Mouse (Mus musculus) layer of hippocampus, adult 8-10 months (tissue): ENCODE data around the gene Gm9913. TPM values are rescaled to one million over a fixed set of nuclear protein-coding genes. Genes with fewer than 3 reads are reported as not detected.

Experiments
- DNase-seq, 2 experiments: peaks; one replicate each; pipeline ENCODE4 v3.0.0; 2022; ENCODE audit warnings: low spot score in 2 of 2
- total RNA-seq, 4 experiments: library from RNA; stranded (reverse); gene quantifications; 2 replicates each; pipeline ENCODE4 v1.2.4; 2022

Gm9913 gene
- under 1 TPM; 0.19 to 0.37 (median 0.32) TPM for total RNA-seq

GRCm38 (mm10) chr2:125505006-125505745 is at the start of gene Gm9913:
Gene Gm9913, plus strand, starts transcription at chr2:125505089.
- DNase-seq: no peak

- no peak for DNase-seq
Observed at GRCm38 (mm10) chr2:125456059-125456789, 48.7 kb upstream of the Gm9913 start.

GRCm38 (mm10) chr2:125459087-125459486 is 45.8 kb upstream of the Gm9913 start:
- no peak for DNase-seq

DNA sequence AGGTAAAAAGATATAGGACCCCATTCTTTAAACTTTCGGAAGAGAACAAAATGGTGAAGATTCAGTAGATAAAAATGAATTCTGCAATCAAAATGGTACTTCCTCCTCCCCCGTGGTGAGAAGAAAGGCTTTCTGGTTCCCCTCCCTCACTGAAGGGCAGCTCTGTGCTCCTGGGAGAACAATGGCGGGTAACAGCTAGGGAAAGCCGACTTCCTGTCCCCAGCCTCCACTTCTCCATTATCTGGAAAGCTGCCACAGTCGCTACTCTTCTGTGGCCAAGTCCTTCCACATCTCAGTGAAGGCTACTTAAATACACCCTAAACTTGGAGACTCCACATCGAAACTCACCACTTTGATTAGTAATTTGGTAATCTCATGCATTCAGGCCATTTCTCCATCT is 40.9 kb upstream of the Gm9913 start:
- no peak for DNase-seq

- DNase-seq: peak in 1 of 2 experiments; percentile 19
Observed at GRCm38 (mm10) chr2:125470553-125471295, 34.2 kb upstream of the Gm9913 start.

- DNase-seq: no peak
Observed at GRCm38 (mm10) chr2:125471721-125472120, 33.2 kb upstream of the Gm9913 start.

DNA sequence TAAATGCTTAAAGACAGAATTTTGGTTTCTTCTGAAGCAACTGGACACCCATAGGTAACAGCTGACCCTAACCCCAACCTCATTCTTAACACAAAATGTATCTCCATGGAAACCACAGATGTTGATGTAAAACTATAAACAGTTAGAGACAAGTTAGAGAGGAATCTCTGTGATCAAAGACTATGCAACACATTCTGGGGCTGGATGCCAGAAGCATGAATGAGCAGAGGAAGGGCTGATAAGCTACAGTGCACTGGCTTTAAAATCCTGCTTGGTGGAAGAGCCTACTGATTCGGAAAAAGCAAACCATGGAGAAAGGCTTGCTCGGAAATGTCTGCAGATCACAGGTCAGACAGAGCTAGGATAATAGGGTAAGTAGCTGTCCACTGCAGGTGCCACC is 31.7 kb upstream of the Gm9913 start:
- DNase-seq: no peak

- no peak for DNase-seq
Observed at GRCm38 (mm10) chr2:125474690-125475089, 30.2 kb upstream of the Gm9913 start.

- no peak for DNase-seq
Observed at GRCm38 (mm10) chr2:125476231-125476630, 28.7 kb upstream of the Gm9913 start.

DNA sequence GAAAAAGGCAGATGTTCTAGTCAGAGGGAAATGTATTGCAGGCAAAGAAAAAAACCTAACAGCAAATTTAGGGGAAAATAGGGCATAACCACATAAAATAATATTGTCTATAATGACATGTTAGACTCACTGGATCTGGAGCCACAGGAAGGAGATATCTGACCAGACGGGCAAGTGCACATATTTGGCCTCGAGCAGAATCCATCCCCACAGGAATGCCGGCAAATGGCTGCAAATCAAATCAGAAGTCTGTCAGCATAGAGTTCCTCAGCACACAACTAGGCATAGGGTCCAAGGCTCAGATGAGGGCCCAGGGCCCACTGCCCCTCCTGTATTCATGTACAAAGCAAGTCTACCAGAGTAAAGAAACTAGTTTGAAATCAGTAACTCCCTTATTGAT is 27.5 kb upstream of the Gm9913 start:
- DNase-seq: no peak

DNA sequence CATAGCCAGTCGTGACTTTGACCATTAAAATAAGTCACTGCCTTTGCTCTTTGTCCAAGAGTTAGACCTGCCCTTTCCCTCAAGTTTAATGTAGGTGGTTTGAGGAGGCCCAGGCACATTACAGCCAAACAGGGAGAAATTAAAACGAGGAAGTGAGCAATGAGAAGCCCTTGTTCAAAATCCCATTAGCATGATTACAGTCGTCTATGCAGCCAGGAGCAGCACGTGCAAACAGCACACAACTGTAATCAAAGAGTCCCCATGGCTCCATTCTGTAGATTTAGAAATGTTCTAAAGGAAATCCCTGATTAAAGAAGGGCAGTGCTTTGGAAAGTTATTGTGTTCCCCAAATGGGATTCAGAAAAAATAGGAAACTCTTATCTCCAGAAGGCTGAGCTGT is 26.2 kb upstream of the Gm9913 start:
- no peak for DNase-seq

GRCm38 (mm10) chr2:125480057-125480456 is 24.8 kb upstream of the Gm9913 start:
- DNase-seq: no peak

DNA sequence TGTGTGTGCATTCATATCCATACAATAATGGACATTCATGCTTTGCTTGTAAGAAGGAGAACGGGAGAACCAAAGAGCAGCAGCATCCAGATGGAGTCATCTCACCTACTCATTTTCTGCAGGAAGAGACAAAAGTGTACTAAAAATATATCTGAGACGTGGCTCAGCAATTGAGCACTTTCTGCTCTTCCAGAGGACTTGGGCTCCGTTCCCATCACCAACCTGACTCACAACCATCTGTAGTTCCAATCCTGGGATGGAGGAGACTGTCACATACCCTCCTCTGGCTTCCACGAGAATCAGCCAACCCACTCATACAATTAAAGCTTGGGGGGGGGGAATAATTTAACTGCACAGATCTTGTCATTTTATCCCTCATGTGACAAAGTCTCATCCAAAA is 23.8 kb upstream of the Gm9913 start:
- DNase-seq: peak; percentile 65 to 69

- no peak for DNase-seq
Observed at GRCm38 (mm10) chr2:125481531-125482317, 23.2 kb upstream of the Gm9913 start.

- no peak for DNase-seq
Observed at GRCm38 (mm10) chr2:125484164-125484563, 20.7 kb upstream of the Gm9913 start.

DNA sequence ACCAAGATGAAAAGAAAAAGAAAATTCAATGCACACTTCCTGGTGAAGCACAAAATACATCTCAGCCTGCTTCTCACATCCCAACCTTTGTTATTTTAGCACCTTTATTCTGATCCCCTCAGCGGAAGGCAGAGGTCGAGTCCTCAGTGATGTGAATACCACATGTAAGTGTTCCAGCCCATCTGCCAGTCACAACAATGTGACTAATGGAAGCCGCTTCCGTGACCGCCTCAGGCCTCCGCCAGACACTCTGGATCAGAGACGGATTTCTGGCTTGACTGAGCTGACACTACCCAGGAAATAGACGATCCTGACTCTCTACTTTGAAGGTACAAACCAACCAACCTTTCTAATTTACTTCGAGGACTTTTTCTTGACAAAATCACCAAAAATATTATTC is 20.0 kb upstream of the Gm9913 start:
- DNase-seq: no peak

- no peak for DNase-seq
Observed at GRCm38 (mm10) chr2:125489979-125490378, 14.9 kb upstream of the Gm9913 start.

DNA sequence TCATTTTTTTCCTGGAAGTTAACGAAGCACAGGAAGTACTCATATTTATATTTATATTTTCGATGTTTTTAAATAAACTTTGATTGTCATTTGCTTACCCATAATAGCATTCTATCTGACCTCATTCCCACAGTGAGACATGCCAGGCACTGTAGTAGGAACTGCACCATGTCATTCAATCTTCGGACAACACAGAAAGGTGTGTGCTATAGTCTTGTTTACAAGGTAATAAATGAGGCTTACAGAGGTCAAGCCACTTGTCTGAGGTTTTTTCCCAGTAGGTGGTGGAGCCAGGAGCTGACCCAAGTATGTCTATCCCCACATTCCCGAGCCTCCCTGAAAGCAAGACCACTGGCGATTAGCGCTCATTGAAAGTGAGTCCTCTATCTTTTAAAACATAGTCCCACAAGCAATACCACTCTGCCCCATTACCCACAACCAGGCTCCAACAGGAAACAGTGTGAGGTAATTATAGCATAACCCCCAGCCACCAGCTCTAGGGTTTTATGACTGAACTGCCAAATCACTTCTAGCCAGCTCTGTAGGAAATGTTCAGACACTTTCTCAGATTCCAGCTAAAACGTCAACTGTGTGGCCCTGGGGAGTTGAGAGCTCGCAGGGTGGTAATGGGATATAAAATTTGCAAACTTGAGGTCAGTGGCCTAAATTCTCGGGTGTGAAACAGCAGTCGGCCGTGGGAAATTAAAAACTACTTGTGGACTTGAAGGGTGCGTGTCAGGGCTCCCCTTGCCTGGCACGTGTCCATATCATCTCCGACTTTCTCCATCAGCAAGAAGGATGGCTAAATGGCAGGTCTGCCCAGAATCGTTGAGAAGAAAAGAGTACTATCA is 12.6 kb upstream of the Gm9913 start:
- DNase-seq: no peak

GRCm38 (mm10) chr2:125494291-125494690 is 10.6 kb upstream of the Gm9913 start:
- no peak for DNase-seq
